In the genomic region with DNA sequence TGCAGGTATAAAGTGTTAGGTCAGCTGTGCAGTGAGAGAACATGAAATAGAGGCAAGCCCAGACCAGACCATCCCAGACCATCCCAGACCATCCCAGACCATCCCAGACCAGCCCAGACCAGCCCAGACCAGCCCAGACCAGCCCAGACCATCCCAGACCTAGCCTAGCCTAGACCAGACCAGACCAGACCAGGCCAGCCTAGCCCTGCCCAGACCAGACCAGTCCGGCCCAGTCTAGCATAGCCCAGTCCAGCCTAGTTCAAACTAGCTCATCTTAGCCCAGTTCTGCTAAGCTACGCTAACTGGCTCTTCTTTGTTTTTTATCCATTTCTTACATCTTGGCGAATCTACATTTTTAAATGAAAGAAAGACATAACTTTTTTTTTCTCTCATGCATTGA, we compare ENCODE assay signal across 14 mouse cellular contexts.
"Had no signal": no experiment of that assay in that cellular context is flagged by ENCODE, and none has a peak within 500 bp of the region (broad histone marks: within the 10 kb centered on the region; RNA-seq: fewer than 3 reads in every experiment).

No protein-coding gene starts in this region.

- H3K4me3 ChIP-seq: kidney, embryonic 15.5 days; left cerebral cortex, adult 2 months; limb, embryonic 15.5 days; liver, embryonic 12.5 days; myocyte; neural tube, embryonic 15.5 days had no signal

- DNase-seq: kidney, adult 18-20 months; kidney, postnatal 25 days; lung, embryonic 14.5 days; lung, postnatal 10 days; lung, postnatal 4 days; right cerebral cortex, adult 18-20 months; right cerebral cortex, postnatal 25 days; thymus, postnatal 36 days had no signal

- H3K27me3 ChIP-seq: kidney, embryonic 15.5 days; limb, embryonic 15.5 days; liver, embryonic 12.5 days; neural tube, embryonic 15.5 days had no signal

- H3K27ac ChIP-seq: kidney, embryonic 15.5 days; left cerebral cortex, adult 2 months; limb, embryonic 15.5 days; liver, embryonic 12.5 days; neural tube, embryonic 15.5 days had no signal

- H3K9me3 ChIP-seq: kidney, embryonic 15.5 days; limb, embryonic 15.5 days; liver, embryonic 12.5 days; neural tube, embryonic 15.5 days had no signal

- H3K36me3 ChIP-seq: kidney, embryonic 15.5 days; limb, embryonic 15.5 days; liver, embryonic 12.5 days; neural tube, embryonic 15.5 days had no signal

- H3K4me1 ChIP-seq: kidney, embryonic 15.5 days; limb, embryonic 15.5 days; liver, embryonic 12.5 days; neural tube, embryonic 15.5 days had no signal

- ATAC-seq: liver, embryonic 12.5 days had no signal

- H3K4me2 ChIP-seq: kidney, embryonic 15.5 days; limb, embryonic 15.5 days; liver, embryonic 12.5 days; lung, embryonic 14.5 days; neural tube, embryonic 15.5 days had no signal

- H3K9ac ChIP-seq: kidney, embryonic 15.5 days; limb, embryonic 15.5 days; liver, embryonic 12.5 days; lung, embryonic 14.5 days; neural tube, embryonic 15.5 days had no signal
